Mouse (Mus musculus) stomach, embryonic 16.5 days (tissue): ENCODE measurements around the gene Zfp385c. TPM values are rescaled to one million over a fixed set of nuclear protein-coding genes. Genes with fewer than 3 reads are reported as not detected.

Source experiments
- ATAC-seq: fragments of 200-750 bp; cut with Nextera tagmentation; 2 replicates; pipeline ENCODE4 v1.8.0; 2017; ENCODE audit warnings: moderate number of reproducible peaks, moderate TSS enrichment; ENCODE audit not compliant: insufficient read depth, low FRiP score
- H3K27ac ChIP-seq: fragments of 300-500 bp; sonication (generic); 2 replicates; pipeline ENCODE4 v1.5.1; 2014; ENCODE audit warnings: low read length
- H3K27me3 ChIP-seq: fragments of 300-500 bp; sonication (generic); 2 replicates; pipeline ENCODE4 v1.6.1; 2014; ENCODE audit warnings: low read length, control low read depth, mixed read lengths; ENCODE audit not compliant: control insufficient read depth, insufficient read depth
- H3K36me3 ChIP-seq: fragments of 300-500 bp; sonication (generic); 2 replicates; pipeline ENCODE4 v1.6.1; 2014; ENCODE audit warnings: low read length; ENCODE audit not compliant: control insufficient read depth, insufficient read depth
- H3K4me1 ChIP-seq: fragments of 300-500 bp; sonication (generic); 2 replicates; pipeline ENCODE4 v1.6.1; 2014; ENCODE audit warnings: low read length, control low read depth, mixed read lengths; ENCODE audit not compliant: control insufficient read depth, insufficient read depth
- H3K4me2 ChIP-seq: fragments of 300-500 bp; sonication (generic); 2 replicates; pipeline ENCODE4 v1.6.1; 2014; ENCODE audit warnings: low read depth, low read length, mixed read lengths
- H3K4me3 ChIP-seq: fragments of 300-500 bp; sonication (generic); replicated peaks from 2 replicates; pipeline ENCODE4 v1.5.1; 2014; ENCODE audit warnings: mild to moderate bottlenecking, low read length
- H3K9ac ChIP-seq: fragments of 300-500 bp; sonication (generic); 2 replicates; pipeline ENCODE4 v1.6.1; 2014; ENCODE audit warnings: low read length
- H3K9me3 ChIP-seq: fragments of 300-500 bp; sonication (generic); replicated peaks from 2 replicates; pipeline ENCODE4 v1.6.1; 2016; ENCODE audit warnings: low read length, control low read depth; ENCODE audit not compliant: control insufficient read depth
- WGBS: fragments of 180-500 bp; shearing (Covaris S2); extraction: QIAGEN DNeasy Blood & Tissue Kit; methylation state at CpG from one replicate; pipeline ENCODE4 v1.1.7; 2014; 5-methylcytosine and 5-hydroxymethylcytosine counted together
- polyA plus RNA-seq: library from polyadenylated mRNA; unstranded; fragments of >200 nt; fragmentation: Nextera tagmentation; extraction: Ambion mirVana; gene quantifications from 2 replicates; pipeline ENCODE4 v1.2.1, GENCODE M21; 2015

Zfp385c gene
- polyA plus RNA-seq, 1 experiment from 2014 or later = 0.27 TPM

GRCm38 (mm10) chr11:100687265-100687664 is 5.0 kb downstream of the Zfp385c start:
- WGBS = 62% methylated on average over 7 of the region's 7 CpGs
- Histone ChIP-seq H3K27me3 (no peaks in the 10 kb centered on the region), H3K4me2 (no peak overlapping the region), H3K36me3 (no peaks in the 10 kb centered on the region), H3K27ac (no peak overlapping the region), H3K4me1 (peaks cover 3% of the 10 kb centered on the region; the same call in 1 of the 2 replicates), H3K9ac (no peak overlapping the region), H3K4me3 (no peak overlapping the region), H3K9me3 (no peaks in the 10 kb centered on the region)
- no peak for ATAC-seq

GRCm38 (mm10) chr11:100685371-100685770 is 6.9 kb downstream of the Zfp385c start:
- Histone ChIP-seq H3K36me3 (no peaks in the 10 kb centered on the region), H3K9ac (no peak overlapping the region), H3K27ac (no peak overlapping the region), H3K9me3 (no peaks in the 10 kb centered on the region), H3K27me3 (no peaks in the 10 kb centered on the region), H3K4me1 (no peaks in the 10 kb centered on the region), H3K4me3 (no peak overlapping the region), H3K4me2 (no peak overlapping the region)
- 70% methylated on average over 2 of the region's 3 CpGs for WGBS
- no peak for ATAC-seq

- Histone ChIP-seq H3K27ac (no peak overlapping the region), H3K36me3 (no peaks in the 10 kb centered on the region), H3K27me3 (no peaks in the 10 kb centered on the region), H3K9me3 (no peaks in the 10 kb centered on the region), H3K9ac (no peak overlapping the region), H3K4me1 (no peaks in the 10 kb centered on the region), H3K4me2 (no peak overlapping the region), H3K4me3 (no peak overlapping the region)
- 78% methylated on average over 2 of the region's 2 CpGs for WGBS
- ATAC-seq = no peak
These were observed 8.2 kb downstream of the Zfp385c start for GRCm38 (mm10) chr11:100684084-100684483.

GRCm38 (mm10) chr11:100682526-100682925 is 9.7 kb downstream of the Zfp385c start:
- H3K27ac ChIP-seq = no peak overlapping the region
- H3K9me3 ChIP-seq = no peaks in the 10 kb centered on the region
- no peaks in the 10 kb centered on the region for H3K27me3 ChIP-seq
- no peaks in the 10 kb centered on the region for H3K4me1 ChIP-seq
- no peaks in the 10 kb centered on the region for H3K36me3 ChIP-seq
- no peak overlapping the region for H3K4me2 ChIP-seq
- WGBS = 79% methylated on average over 5 of the region's 5 CpGs
- no peak overlapping the region for H3K9ac ChIP-seq
- no peak for ATAC-seq
- H3K4me3 ChIP-seq = no peak overlapping the region

GRCm38 (mm10) chr11:100681826-100682225 is 10.4 kb downstream of the Zfp385c start:
- ATAC-seq = no peak
- WGBS = 77% methylated on average over 5 of the region's 5 CpGs

GRCm38 (mm10) chr11:100677810-100678209 is 14.4 kb downstream of the Zfp385c start:
- Histone ChIP-seq H3K27me3 (peaks cover 10% of the 10 kb centered on the region; the same call in 1 of the 2 replicates), H3K4me2 (no peak overlapping the region), H3K4me1 (no peaks in the 10 kb centered on the region), H3K9ac (no peak overlapping the region), H3K9me3 (no peaks in the 10 kb centered on the region), H3K27ac (no peak overlapping the region), H3K36me3 (no peaks in the 10 kb centered on the region), H3K4me3 (no peak overlapping the region)
- 47% methylated on average over 7 of the region's 7 CpGs for WGBS
- 0 out of 2 replicates have a peak, but pooled peaks have one; percentile 35 for ATAC-seq

More at GRCm38 (mm10) chr11:100681826-100682225, 10.4 kb downstream of the Zfp385c start:
- no peak overlapping the region for H3K4me3 ChIP-seq
- H3K27me3 ChIP-seq = no peaks in the 10 kb centered on the region
- no peaks in the 10 kb centered on the region for H3K4me1 ChIP-seq
- no peaks in the 10 kb centered on the region for H3K36me3 ChIP-seq
- H3K27ac ChIP-seq = no peak overlapping the region
- no peak overlapping the region for H3K4me2 ChIP-seq
- no peaks in the 10 kb centered on the region for H3K9me3 ChIP-seq
- no peak overlapping the region for H3K9ac ChIP-seq

- Histone ChIP-seq H3K36me3 (no peaks in the 10 kb centered on the region), H3K9me3 (no peaks in the 10 kb centered on the region), H3K4me3 (no peak overlapping the region), H3K27ac (no peak overlapping the region), H3K4me1 (no peaks in the 10 kb centered on the region), H3K4me2 (peak overlapping the region; percentile 36), H3K9ac (peak overlapping the region; percentile 65), H3K27me3 (peaks cover 10% of the 10 kb centered on the region; the same call in 1 of the 2 replicates)
- peak; percentile 21; the same call in 1 of the 2 replicates for ATAC-seq
- 8% methylated on average over 23 of the region's 23 CpGs for WGBS
These were observed 19.1 kb downstream of the Zfp385c start for GRCm38 (mm10) chr11:100673169-100673568.

GRCm38 (mm10) chr11:100671956-100672355 is 20.3 kb downstream of the Zfp385c start:
- Histone ChIP-seq H3K9ac (no peak overlapping the region), H3K4me3 (no peak overlapping the region), H3K27ac (no peak overlapping the region), H3K4me1 (no peaks in the 10 kb centered on the region), H3K4me2 (no peak overlapping the region), H3K36me3 (no peaks in the 10 kb centered on the region), H3K9me3 (no peaks in the 10 kb centered on the region), H3K27me3 (peaks cover 10% of the 10 kb centered on the region; the same call in 1 of the 2 replicates)
- WGBS = 47% methylated on average over 2 of the region's 2 CpGs
- ATAC-seq = no peak

GRCm38 (mm10) chr11:100671049-100671448 is 21.2 kb downstream of the Zfp385c start:
- Histone ChIP-seq H3K4me1 (no peaks in the 10 kb centered on the region), H3K27ac (no peak overlapping the region), H3K4me2 (no peak overlapping the region), H3K27me3 (peaks cover 10% of the 10 kb centered on the region; the same call in 1 of the 2 replicates), H3K4me3 (no peak overlapping the region), H3K9ac (no peak overlapping the region), H3K36me3 (no peaks in the 10 kb centered on the region), H3K9me3 (no peaks in the 10 kb centered on the region)
- 79% methylated on average over 1 of the region's 1 CpGs for WGBS
- ATAC-seq = no peak
